Mouse (Mus musculus) heart, postnatal 0 days (tissue): ENCODE measurements around the gene Slc28a1. TPM values are rescaled to one million over a fixed set of nuclear protein-coding genes. Genes with fewer than 3 reads are reported as not detected.
"Not testable (repeated sequence)": the region's sequence is repeated elsewhere in the genome, so short reads cannot be mapped to it uniquely, and the experiment has no call there.

Experiments used
- ATAC-seq: fragments of 200-750 bp; cut with Nextera tagmentation; 2 replicates; pipeline ENCODE4 v1.8.0; 2017; ENCODE audit warnings: low read depth, moderate number of reproducible peaks, moderate library complexity; ENCODE audit not compliant: insufficient read depth
- DNase-seq: peaks from one replicate; pipeline ENCODE4 v3.0.0-alpha.2; 2016; ENCODE audit warnings: low spot score
- H3K27ac ChIP-seq: fragments of 300-500 bp; sonication (generic); 2 replicates; pipeline ENCODE4 v1.5.1; 2014; ENCODE audit warnings: low read depth, mild to moderate bottlenecking
- H3K27me3 ChIP-seq: fragments of 300-500 bp; sonication (generic); 2 replicates; pipeline ENCODE4 v1.6.1; 2014; ENCODE audit warnings: low read length, mixed read lengths; ENCODE audit not compliant: control insufficient read depth, insufficient read depth
- H3K36me3 ChIP-seq: fragments of 300-500 bp; sonication (generic); replicated peaks from 2 replicates; pipeline ENCODE4 v1.6.1; 2014; ENCODE audit warnings: low read length, mixed read lengths; ENCODE audit not compliant: control insufficient read depth, insufficient read depth
- H3K4me1 ChIP-seq: fragments of 300-500 bp; sonication (generic); 2 replicates; pipeline ENCODE4 v1.6.1; 2014; ENCODE audit warnings: antibody characterized with exemption; ENCODE audit not compliant: control insufficient read depth, insufficient read depth
- H3K4me2 ChIP-seq: fragments of 300-500 bp; sonication (generic); 2 replicates; pipeline ENCODE4 v1.6.1; 2014; ENCODE audit warnings: low read depth, mild to moderate bottlenecking, low read length, moderate library complexity
- H3K4me3 ChIP-seq: fragments of 300-500 bp; sonication (generic); 2 replicates; pipeline ENCODE4 v1.5.1; 2014; ENCODE audit warnings: low read depth, low read length
- H3K9ac ChIP-seq: fragments of 300-500 bp; sonication (generic); replicated peaks from 2 replicates; pipeline ENCODE4 v1.6.1; 2014; ENCODE audit warnings: low read depth, low read length, mixed read lengths
- H3K9me3 ChIP-seq: fragments of 300-500 bp; sonication (generic); replicated peaks from 2 replicates; pipeline ENCODE4 v1.6.1; 2016; ENCODE audit warnings: low read length; ENCODE audit not compliant: control insufficient read depth
- CTCF ChIP-seq: IDR thresholded peaks from 2 replicates; pipeline ENCODE4 v1.5.1; 2016; ENCODE audit warnings: antibody characterized with exemption, control low read depth, low read depth
- EP300 ChIP-seq: IDR thresholded peaks from 2 replicates; pipeline ENCODE4 v1.6.1; 2016; ENCODE audit warnings: antibody characterized with exemption, low read depth
- WGBS: fragments of 180-500 bp; shearing (Covaris S2); extraction: QIAGEN DNeasy Blood & Tissue Kit; methylation state at CpG from one replicate; pipeline ENCODE4 v1.1.7; 2014; 5-methylcytosine and 5-hydroxymethylcytosine counted together
- polyA plus RNA-seq: library from polyadenylated mRNA; unstranded; fragments of >200 nt; fragmentation: Nextera tagmentation; extraction: Ambion mirVana; gene quantifications from 2 replicates; pipeline ENCODE4 v1.2.1, GENCODE M21; 2015
- total RNA-seq: library from RNA; depleted of rRNA; stranded (reverse); fragments of >200 nt; gene quantifications from 2 replicates; pipeline ENCODE4 v1.2.3, GENCODE M21; 2014; ENCODE audit warnings: low replicate concordance

Slc28a1 gene
- total and polyA plus RNA-seq, 2 experiments from 2014 or later: 0.05 TPM; not detected in 1

DNA sequence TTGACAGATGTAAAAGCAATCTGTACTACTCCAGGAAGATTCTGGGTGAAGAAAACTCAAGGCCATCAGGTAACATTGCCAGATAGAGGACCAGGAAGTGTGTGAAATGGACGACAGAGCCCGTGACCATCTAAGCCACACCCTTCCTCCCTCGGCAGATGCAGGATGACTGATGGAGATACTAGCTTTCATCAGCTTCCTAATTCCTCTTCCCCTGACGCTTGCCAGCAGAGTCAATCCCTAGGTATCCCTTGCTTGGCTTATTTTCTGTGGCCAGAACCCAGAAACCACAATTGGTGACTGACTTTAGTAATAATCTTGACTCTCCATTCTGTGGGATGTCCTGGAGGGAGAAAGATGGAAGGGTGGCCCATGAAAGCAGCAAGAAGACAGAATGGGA lies 80.9 kb downstream of the Slc28a1 start:
- no peaks in the 10 kb centered on the region for H3K36me3 ChIP-seq
- 40% methylated on average over 4 of the region's 4 CpGs for WGBS
- ATAC-seq (no peak), DNase-seq (no peak)
- peaks cover 9% of the 10 kb centered on the region; the same call in 1 of the 2 replicates for H3K4me1 ChIP-seq
- no peaks in the 10 kb centered on the region for H3K27me3 ChIP-seq
- no peak overlapping the region for H3K4me2 ChIP-seq
- H3K9me3 ChIP-seq: no peaks in the 10 kb centered on the region
- no peak overlapping the region for H3K9ac ChIP-seq
- H3K27ac ChIP-seq: no peak overlapping the region
- TF ChIP-seq EP300: no peak
- TF ChIP-seq CTCF: no peak
- no peak overlapping the region for H3K4me3 ChIP-seq

- H3K36me3 ChIP-seq: no peaks in the 10 kb centered on the region
- no peaks in the 10 kb centered on the region for H3K27me3 ChIP-seq
- TF ChIP-seq EP300: no peak
- TF ChIP-seq CTCF: no peak
- no peak overlapping the region for H3K4me3 ChIP-seq
- ATAC-seq (no peak), DNase-seq (no peak)
- H3K4me2 ChIP-seq: no peak overlapping the region
- H3K9ac ChIP-seq: no peak overlapping the region
- no peaks in the 10 kb centered on the region for H3K9me3 ChIP-seq
- peaks cover 9% of the 10 kb centered on the region; the same call in 1 of the 2 replicates for H3K4me1 ChIP-seq
- whole genome bisulfite sequencing: 72% methylated on average over 3 of the region's 3 CpGs
- no peak overlapping the region for H3K27ac ChIP-seq
Observed at GRCm38 (mm10) chr7:81196796-81197195, 82.2 kb downstream of the Slc28a1 start.

- Histone ChIP-seq H3K27ac (no peak overlapping the region), H3K27me3 (no peaks in the 10 kb centered on the region), H3K36me3 (no peaks in the 10 kb centered on the region), H3K9ac (no peak overlapping the region), H3K4me1 (peaks cover 9% of the 10 kb centered on the region; the same call in 1 of the 2 replicates), H3K9me3 (no peaks in the 10 kb centered on the region), H3K4me2 (no peak overlapping the region), H3K4me3 (no peak overlapping the region)
- WGBS: 38% methylated on average over 4 of the region's 4 CpGs
- DNase-seq: no peak
- ATAC-seq: no peak
- TF ChIP-seq EP300 (no peak), CTCF (no peak)
Observed at GRCm38 (mm10) chr7:81198538-81198937, 83.9 kb downstream of the Slc28a1 start.

DNA sequence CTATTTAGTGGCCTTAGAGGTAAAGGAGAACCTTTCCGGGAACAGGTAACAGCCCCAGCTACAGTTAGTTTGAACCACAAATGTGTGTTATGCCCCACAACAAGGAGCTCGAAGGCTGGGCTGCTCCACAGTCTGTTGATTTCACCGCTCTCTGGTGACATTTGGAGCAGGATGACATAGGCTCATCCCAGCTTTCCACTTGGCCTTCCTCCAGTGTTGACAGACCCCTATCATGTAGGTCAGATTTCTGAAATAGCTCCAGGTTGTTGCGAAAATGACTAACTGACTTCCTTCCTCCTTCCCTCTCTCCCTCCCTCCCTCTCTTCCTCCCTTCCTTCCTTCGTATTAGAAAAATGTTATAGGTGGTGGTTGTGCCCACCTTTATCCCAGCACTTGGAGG lies 84.5 kb downstream of the Slc28a1 start:
- Histone ChIP-seq H3K4me3 (no peak overlapping the region), H3K36me3 (no peaks in the 10 kb centered on the region), H3K4me2 (no peak overlapping the region), H3K27me3 (no peaks in the 10 kb centered on the region), H3K4me1 (peaks cover 9% of the 10 kb centered on the region; the same call in 1 of the 2 replicates), H3K9ac (no peak overlapping the region), H3K9me3 (no peaks in the 10 kb centered on the region), H3K27ac (no peak overlapping the region)
- DNase-seq: no peak
- ATAC-seq: no peak
- TF ChIP-seq EP300: no peak
- WGBS: 39% methylated on average over 5 of the region's 5 CpGs

GRCm38 (mm10) chr7:81199757-81200156 lies 85.2 kb downstream of the Slc28a1 start:
- WGBS: 44% methylated on average over 4 of the region's 4 CpGs
- ATAC-seq (no peak), DNase-seq (no peak)
- Histone ChIP-seq H3K27me3 (no peaks in the 10 kb centered on the region), H3K36me3 (no peaks in the 10 kb centered on the region), H3K4me2 (no peak overlapping the region), H3K27ac (no peak overlapping the region), H3K4me3 (no peak overlapping the region), H3K9me3 (no peaks in the 10 kb centered on the region), H3K9ac (no peak overlapping the region), H3K4me1 (peaks cover 9% of the 10 kb centered on the region; the same call in 1 of the 2 replicates)
- no peak for TF ChIP-seq EP300
- no peak for TF ChIP-seq CTCF

DNA sequence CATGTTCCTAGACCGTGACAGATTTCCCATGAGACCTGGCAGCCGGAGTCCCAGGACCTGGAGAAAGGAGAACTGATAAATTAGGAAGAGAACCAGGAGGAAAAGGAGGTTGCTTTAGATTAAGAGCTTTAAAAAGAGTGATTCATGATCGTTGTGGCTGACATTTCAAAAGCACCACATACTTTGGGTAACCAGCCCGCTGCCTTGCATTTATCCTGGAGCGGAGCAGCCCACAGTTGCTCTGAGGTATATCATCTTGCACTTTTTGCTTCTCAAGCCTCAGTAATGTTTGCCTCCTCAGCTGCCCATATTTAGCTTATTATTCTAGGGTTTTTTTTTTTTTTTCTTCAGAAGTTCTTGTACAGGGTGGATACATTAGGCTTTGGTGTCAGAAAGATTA lies 87.8 kb downstream of the Slc28a1 start:
- no peak overlapping the region for H3K4me2 ChIP-seq
- no peak overlapping the region for H3K9ac ChIP-seq
- no peaks in the 10 kb centered on the region for H3K27me3 ChIP-seq
- TF ChIP-seq EP300: no peak
- TF ChIP-seq CTCF: no peak
- H3K9me3 ChIP-seq: no peaks in the 10 kb centered on the region
- H3K4me3 ChIP-seq: no peak overlapping the region
- H3K4me1 ChIP-seq: peaks cover 9% of the 10 kb centered on the region; the same call in 1 of the 2 replicates
- DNase-seq (no peak), ATAC-seq (no peak)
- 63% methylated on average over 5 of the region's 5 CpGs for WGBS
- no peak overlapping the region for H3K27ac ChIP-seq
- H3K36me3 ChIP-seq: no peaks in the 10 kb centered on the region

DNA sequence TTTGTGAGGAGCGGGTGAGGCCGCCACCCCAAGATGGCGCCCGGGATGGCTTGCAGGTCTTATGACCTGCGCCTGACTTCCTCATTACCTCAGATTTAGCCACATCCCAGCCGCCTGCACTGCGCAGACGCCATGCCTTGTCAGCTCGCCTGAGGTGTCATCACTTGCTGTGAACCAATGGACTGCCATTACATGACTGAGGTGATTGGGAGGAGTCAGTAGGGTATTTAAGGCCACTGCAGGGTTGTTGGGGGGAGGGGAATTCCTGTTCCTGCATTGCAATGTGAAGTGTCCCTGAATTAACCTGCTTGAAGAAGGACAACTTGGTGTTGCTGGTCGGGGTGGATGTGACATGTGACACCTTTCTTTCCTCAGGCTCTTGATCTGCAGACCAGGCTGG lies 89.0 kb downstream of the Slc28a1 start:
- not testable (repeated sequence) for H3K36me3 ChIP-seq, ATAC-seq, H3K9me3 ChIP-seq, H3K9ac ChIP-seq, H3K4me3 ChIP-seq, H3K4me1 ChIP-seq, H3K27ac ChIP-seq, DNase-seq, H3K4me2 ChIP-seq, H3K27me3 ChIP-seq
- WGBS: 82% methylated on average over 10 of the region's 10 CpGs
